Mouse (Mus musculus) embryo, embryonic 9.5 days (tissue): ENCODE measurements around the gene Pgap3.

Experiments used
- DNase-seq: peaks from one replicate; pipeline ENCODE4 v3.0.0-alpha.2; 2017; ENCODE audit errors: extremely low spot score

The Pgap3 gene

GRCm38 (mm10) chr11:98412273-98412796 is 12.0 kb upstream of the Pgap3 start, which contains the start of gene Erbb2:
Gene Erbb2 (plus strand): TSS chr11:98412470.
- peak; percentile 87 for DNase-seq

GRCm38 (mm10) chr11:98409341-98409822 is 9.1 kb upstream of the Pgap3 start:
- peak; percentile 62 for DNase-seq

GRCm38 (mm10) chr11:98408872-98409271 is 8.6 kb upstream of the Pgap3 start:
- DNase-seq: no peak

- DNase-seq: no peak
These were observed 6.3 kb upstream of the Pgap3 start for GRCm38 (mm10) chr11:98406621-98407020.

GRCm38 (mm10) chr11:98400816-98401215 is 526 bp upstream of the Pgap3 start:
- no peak for DNase-seq

- no peak for DNase-seq
These were observed 2.3 kb downstream of the Pgap3 start for GRCm38 (mm10) chr11:98397946-98398345.

- no peak for DNase-seq
These were observed 5.2 kb downstream of the Pgap3 start for GRCm38 (mm10) chr11:98395041-98395440.

GRCm38 (mm10) chr11:98394301-98394700 is 6.0 kb downstream of the Pgap3 start:
- no peak for DNase-seq

- no peak for DNase-seq
These were observed 7.0 kb downstream of the Pgap3 start for GRCm38 (mm10) chr11:98393317-98393716.

- DNase-seq: no peak
These were observed 7.6 kb downstream of the Pgap3 start for GRCm38 (mm10) chr11:98392645-98393044.

GRCm38 (mm10) chr11:98392034-98392433 is 8.3 kb downstream of the Pgap3 start:
- DNase-seq: no peak

GRCm38 (mm10) chr11:98390141-98390540 is 10.1 kb downstream of the Pgap3 start:
- no peak for DNase-seq

GRCm38 (mm10) chr11:98389221-98389780 is 11.0 kb downstream of the Pgap3 start:
- DNase-seq: no peak

GRCm38 (mm10) chr11:98388282-98388681 is 12.0 kb downstream of the Pgap3 start:
- no peak for DNase-seq

GRCm38 (mm10) chr11:98387056-98387577 is 13.2 kb downstream of the Pgap3 start:
- DNase-seq: no peak

- DNase-seq: no peak
These were observed 13.7 kb downstream of the Pgap3 start for GRCm38 (mm10) chr11:98386596-98386995.

- no peak for DNase-seq
These were observed 14.4 kb downstream of the Pgap3 start, which contains the start of gene Pnmt for GRCm38 (mm10) chr11:98385638-98386585. Gene Pnmt (plus strand): TSS chr11:98386450.

GRCm38 (mm10) chr11:98384721-98385637 is 15.3 kb downstream of the Pgap3 start:
- no peak for DNase-seq

- no peak for DNase-seq
These were observed 16.1 kb downstream of the Pgap3 start for GRCm38 (mm10) chr11:98384216-98384615.

- DNase-seq: no peak
These were observed 16.8 kb downstream of the Pgap3 start, which contains the start of gene Tcap for GRCm38 (mm10) chr11:98383261-98384030. Gene Tcap (plus strand): TSS chr11:98383811.
